Mouse (Mus musculus): Measurements from ENCODE around the gene Scrn2. TPM values are rescaled to one million over a fixed set of nuclear protein-coding genes. Genes with fewer than 3 reads are reported as not detected.

Gene Scrn2
- total RNA-seq, 1 experiment from 2014 or later: 3.6 TPM

Other genes with a start within 250 kb of the Scrn2 start
- gene Cbx1, start 240.8 kb upstream of the Scrn2 start, total RNA-seq (2017): 50.9 and 58.0 TPM in 2 replicates
- 48.5 and 53.8 TPM in 2 replicates for gene Nfe2l1, start 200.0 kb upstream of the Scrn2 start, total RNA-seq (2017)
- not detected in 2 replicates for gene Copz2, start 180.1 kb upstream of the Scrn2 start, total RNA-seq (2017)
- gene Cdk5rap3, start 113.4 kb upstream of the Scrn2 start, total RNA-seq (2017): 22.6 and 29.6 TPM in 2 replicates
- 0.23 and 0.61 TPM in 2 replicates for gene Prr15l, start 101.8 kb upstream of the Scrn2 start, total RNA-seq (2017)
- gene Pnpo, start 86.0 kb upstream of the Scrn2 start, total RNA-seq (2017): 15.6 and 17.3 TPM in 2 replicates
- gene Sp2, start 47.0 kb upstream of the Scrn2 start, total RNA-seq (2017): 9.3 and 9.8 TPM in 2 replicates
- gene Sp6, start 16.5 kb upstream of the Scrn2 start, total RNA-seq (2017): 0.25 TPM in 1 of 2 replicates, not detected in the other
- gene Lrrc46, start 11.5 kb downstream of the Scrn2 start, total RNA-seq (2017): 0.47 TPM in 1 of 2 replicates, not detected in the other
- 15.9 and 23.8 TPM in 2 replicates for gene Mrpl10, start 11.6 kb downstream of the Scrn2 start, total RNA-seq (2017)
- 20.9 and 22.7 TPM in 2 replicates for gene Osbpl7, start 20.7 kb downstream of the Scrn2 start, total RNA-seq (2017)
- 1.3 and 1.4 TPM in 2 replicates for gene Tbx21, start 85.4 kb downstream of the Scrn2 start, total RNA-seq (2017)
- gene Tbkbp1, start 121.6 kb downstream of the Scrn2 start, total RNA-seq (2017): 11.3 and 13.2 TPM in 2 replicates
- 149 and 179 TPM in 2 replicates for gene Kpnb1, start 157.9 kb downstream of the Scrn2 start, total RNA-seq (2017)

Measured in neutrophil, adult 5-6 weeks (primary cell).